Mouse (Mus musculus): ENCODE data around the gene Cbr3. TPM values are rescaled to one million over a fixed set of nuclear protein-coding genes. Genes with fewer than 3 reads are reported as not detected.
"Not testable (repeated sequence)": the region's sequence is repeated elsewhere in the genome, so short reads cannot be mapped to it uniquely, and the experiment has no call there.

Gene Cbr3
- 0.72 and 1.1 TPM in 2 replicates for polyA plus RNA-seq (2014; fragmentation: Nextera tagmentation; extraction: Ambion mirVana)

DNA sequence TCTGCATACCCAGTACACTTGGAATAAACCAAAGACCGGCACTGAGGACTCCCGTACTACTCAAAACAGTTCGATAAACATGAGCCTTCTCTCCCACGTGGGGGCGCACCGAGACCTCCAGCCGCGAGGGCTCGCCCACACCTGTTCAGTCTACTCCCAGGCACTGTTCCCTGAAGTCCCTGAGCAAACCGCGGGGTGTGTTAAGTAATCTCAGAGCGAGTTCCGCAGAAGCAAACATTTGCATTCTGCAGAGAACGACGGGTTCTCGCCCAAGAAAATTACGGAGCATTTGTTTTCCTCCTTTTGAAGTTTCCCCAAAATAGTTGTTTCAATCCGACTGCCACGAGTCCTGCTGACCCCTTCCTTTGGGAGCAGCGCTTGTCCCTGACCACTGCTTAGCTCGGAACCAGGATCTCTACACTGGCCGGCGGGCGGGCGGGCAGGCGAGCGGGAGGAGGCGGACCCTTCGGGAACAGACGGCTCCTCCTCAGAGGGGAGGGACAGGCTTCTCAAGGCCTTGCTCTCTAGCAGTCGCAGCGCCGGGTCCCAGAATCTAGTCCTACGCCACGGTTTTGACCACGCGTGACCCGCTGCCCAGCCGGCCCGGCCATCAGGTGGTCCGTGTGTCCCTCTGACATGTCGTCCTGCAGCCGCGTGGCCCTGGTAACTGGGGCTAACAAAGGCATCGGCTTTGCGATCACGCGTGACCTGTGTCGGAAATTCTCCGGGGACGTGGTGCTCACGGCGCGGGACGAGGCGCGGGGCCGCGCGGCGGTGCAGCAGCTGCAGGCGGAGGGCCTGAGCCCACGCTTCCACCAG is at the start of gene Cbr3:
Cbr3 (plus strand) TSS at position 527 of the 819 bp plus-strand sequence.
- H3K27ac ChIP-seq (ENCODE audit: low read depth, low read length) = no peak within 1 kb of the TSS
- H3K4me2 ChIP-seq = peak within 1 kb of the TSS; percentile 65
- peak within 1 kb of the TSS; percentile 37 for H3K4me3 ChIP-seq (ENCODE audit: low read depth, low read length)
- WGBS = under 1% methylated on average over 63 of the region's 63 CpGs
- H3K9ac ChIP-seq (ENCODE audit: low read length) = peak within 1 kb of the TSS; percentile 40
- H3K9me3 ChIP-seq (ENCODE audit: control insufficient read depth, low read length) = no peaks in the 10 kb centered on the region
- H3K36me3 ChIP-seq (ENCODE audit: control insufficient read depth, insufficient read depth, low read length) = no peaks in the 10 kb centered on the region
- peaks cover 11% of the 10 kb centered on the region for H3K4me1 ChIP-seq (ENCODE audit: control insufficient read depth, insufficient read depth, low read length)
- DNase-seq (ENCODE audit: low spot score, missing footprints) (peak; percentile 95), ATAC-seq (ENCODE audit: low FRiP score) (peak; percentile 74; the same call in 1 of the 2 replicates)
- H3K27me3 ChIP-seq (ENCODE audit: control insufficient read depth, insufficient read depth, low read length) = peaks cover 41% of the 10 kb centered on the region

DNA sequence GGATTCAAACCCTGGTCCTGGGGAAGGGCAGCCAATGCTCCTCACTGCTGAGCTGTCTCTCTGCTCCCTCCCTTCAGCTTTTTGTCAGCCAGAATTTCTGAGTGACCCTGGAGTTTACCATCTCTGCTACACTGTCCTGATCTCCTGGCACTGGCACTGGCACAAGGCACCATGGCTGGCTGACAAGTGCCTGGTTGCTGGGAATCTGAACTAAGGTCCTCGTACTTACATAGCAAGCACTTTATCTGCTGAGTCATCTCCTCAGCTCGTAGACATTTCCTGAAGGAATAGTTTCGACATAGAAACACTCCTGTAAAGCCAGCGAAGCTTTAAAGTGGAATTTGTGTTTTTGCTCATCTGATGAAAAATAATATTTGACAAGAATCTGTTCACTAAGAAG is 39.0 kb upstream of the Cbr3 start:
- H3K36me3 ChIP-seq (ENCODE audit: control insufficient read depth, insufficient read depth, low read length) = no peaks in the 10 kb centered on the region
- H3K4me2 ChIP-seq = no peak overlapping the region
- no peaks in the 10 kb centered on the region for H3K4me1 ChIP-seq (ENCODE audit: control insufficient read depth, insufficient read depth, low read length)
- DNase-seq (ENCODE audit: low spot score, missing footprints) (no peak), ATAC-seq (ENCODE audit: low FRiP score) (no peak)
- H3K27ac ChIP-seq (ENCODE audit: low read depth, low read length) = no peak overlapping the region
- H3K4me3 ChIP-seq (ENCODE audit: low read depth, low read length) = no peak overlapping the region
- 72% methylated on average over 4 of the region's 4 CpGs for WGBS
- H3K27me3 ChIP-seq (ENCODE audit: control insufficient read depth, insufficient read depth, low read length) = no peaks in the 10 kb centered on the region
- H3K9me3 ChIP-seq (ENCODE audit: control insufficient read depth, low read length) = no peaks in the 10 kb centered on the region
- H3K9ac ChIP-seq (ENCODE audit: low read length) = no peak overlapping the region

DNA sequence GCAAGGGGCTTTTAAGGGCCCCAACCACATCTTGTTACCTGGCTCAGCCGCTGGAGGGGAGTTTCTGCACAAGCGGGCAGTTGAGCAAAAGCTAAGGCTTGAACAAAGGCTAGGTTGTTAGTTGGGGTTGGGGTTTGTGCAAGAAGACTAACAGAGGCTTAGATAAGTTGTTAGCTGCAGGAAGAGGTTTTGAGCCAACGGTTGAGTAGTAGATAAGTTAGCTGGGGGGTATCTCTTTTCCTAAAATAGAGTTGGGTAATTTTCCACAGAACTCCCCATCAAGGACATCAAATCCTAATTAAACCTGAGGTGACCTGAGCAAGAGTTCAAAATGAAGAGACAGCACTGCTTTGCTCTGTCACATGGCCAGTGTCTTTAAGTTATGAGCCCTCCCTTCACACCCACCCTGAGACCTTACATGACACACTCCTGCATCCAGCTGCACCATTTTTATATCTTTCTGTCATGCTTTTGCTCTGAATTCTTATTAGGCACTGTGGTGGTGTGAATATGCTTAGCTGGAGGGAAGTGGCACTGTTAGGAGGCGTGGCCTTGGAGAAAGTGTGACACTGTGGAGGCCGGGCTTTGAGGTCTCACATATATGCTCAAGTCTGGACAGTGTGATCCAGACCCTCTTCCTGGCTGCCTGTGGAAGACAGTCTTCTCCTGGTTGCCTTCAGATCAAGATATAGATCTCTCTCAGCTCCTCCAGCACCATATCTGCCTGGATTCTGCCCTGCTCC is 34.4 kb upstream of the Cbr3 start:
- no peak for DNase-seq (ENCODE audit: low spot score, missing footprints)
- Histone ChIP-seq H3K4me2 (no peak overlapping the region), H3K36me3 (ENCODE audit: control insufficient read depth, insufficient read depth, low read length) (no peaks in the 10 kb centered on the region), H3K27ac (ENCODE audit: low read depth, low read length) (no peak overlapping the region), H3K4me1 (ENCODE audit: control insufficient read depth, insufficient read depth, low read length) (no peaks in the 10 kb centered on the region), H3K9me3 (ENCODE audit: control insufficient read depth, low read length) (no peaks in the 10 kb centered on the region), H3K4me3 (ENCODE audit: low read depth, low read length) (no peak overlapping the region), H3K27me3 (ENCODE audit: control insufficient read depth, insufficient read depth, low read length) (no peaks in the 10 kb centered on the region), H3K9ac (ENCODE audit: low read length) (no peak overlapping the region)
- WGBS = 83% methylated on average over 5 of the region's 5 CpGs
- ATAC-seq (ENCODE audit: low FRiP score) = no peak

DNA sequence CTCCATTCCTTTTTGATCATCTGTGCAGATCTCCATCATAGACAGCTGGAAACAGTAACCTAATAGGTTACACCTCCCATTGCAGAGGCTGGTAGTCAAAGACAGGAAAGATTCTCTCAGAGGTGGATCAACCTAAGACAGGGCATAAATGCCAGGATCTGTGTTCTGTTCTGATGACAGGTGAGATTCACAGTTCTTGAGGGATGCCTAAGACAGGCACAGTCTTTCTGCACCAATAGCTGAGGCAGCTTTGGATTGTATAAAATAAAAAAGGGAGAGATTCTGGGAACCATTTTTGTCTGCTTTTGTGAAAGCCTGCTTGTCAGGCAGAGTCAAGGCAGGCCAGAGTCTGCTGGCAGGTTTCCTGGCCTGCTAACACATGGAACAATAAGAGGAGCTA is 15.0 kb upstream of the Cbr3 start:
- no peak overlapping the region for H3K4me3 ChIP-seq (ENCODE audit: low read depth, low read length)
- H3K27ac ChIP-seq (ENCODE audit: low read depth, low read length) = no peak overlapping the region
- ATAC-seq (ENCODE audit: low FRiP score) = no peak

DNA sequence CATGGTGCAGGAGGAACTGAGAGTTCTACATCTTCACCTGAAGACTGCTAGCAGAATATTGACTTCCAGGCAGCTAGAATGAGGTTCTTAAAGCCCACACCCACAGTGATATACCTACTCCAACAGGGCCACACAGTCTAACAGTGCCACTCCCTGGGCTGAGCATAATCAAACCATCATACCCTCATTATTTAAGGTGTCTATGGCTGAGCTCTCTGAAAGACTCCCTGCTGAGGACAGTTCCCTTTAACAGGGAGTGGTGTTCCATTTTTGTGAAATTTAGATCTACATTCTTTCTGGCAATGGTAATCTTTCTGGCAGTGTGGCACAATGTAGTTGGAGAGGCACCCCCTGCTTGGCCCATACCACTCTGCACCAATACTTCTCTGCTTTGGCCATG is 13.5 kb upstream of the Cbr3 start:
- Histone ChIP-seq H3K4me3 (ENCODE audit: low read depth, low read length) (no peak overlapping the region), H3K36me3 (ENCODE audit: control insufficient read depth, insufficient read depth, low read length) (no peaks in the 10 kb centered on the region), H3K27me3 (ENCODE audit: control insufficient read depth, insufficient read depth, low read length) (no peaks in the 10 kb centered on the region), H3K9ac (ENCODE audit: low read length) (no peak overlapping the region), H3K4me2 (no peak overlapping the region), H3K4me1 (ENCODE audit: control insufficient read depth, insufficient read depth, low read length) (no peaks in the 10 kb centered on the region), H3K9me3 (ENCODE audit: control insufficient read depth, low read length) (peaks cover 6% of the 10 kb centered on the region; the same call in 1 of the 2 replicates), H3K27ac (ENCODE audit: low read depth, low read length) (no peak overlapping the region)
- ATAC-seq (ENCODE audit: low FRiP score) (no peak), DNase-seq (ENCODE audit: low spot score, missing footprints) (no peak)

More for the DNA sequence above, 15.0 kb upstream of the Cbr3 start:
- no peak overlapping the region for H3K4me2 ChIP-seq
- peak; percentile 59 for DNase-seq (ENCODE audit: low spot score, missing footprints)
- H3K9me3 ChIP-seq (ENCODE audit: control insufficient read depth, low read length) = peaks cover 6% of the 10 kb centered on the region; the same call in 1 of the 2 replicates
- H3K27me3 ChIP-seq (ENCODE audit: control insufficient read depth, insufficient read depth, low read length) = no peaks in the 10 kb centered on the region
- no peaks in the 10 kb centered on the region for H3K4me1 ChIP-seq (ENCODE audit: control insufficient read depth, insufficient read depth, low read length)
- no peak overlapping the region for H3K9ac ChIP-seq (ENCODE audit: low read length)
- no peaks in the 10 kb centered on the region for H3K36me3 ChIP-seq (ENCODE audit: control insufficient read depth, insufficient read depth, low read length)

DNA sequence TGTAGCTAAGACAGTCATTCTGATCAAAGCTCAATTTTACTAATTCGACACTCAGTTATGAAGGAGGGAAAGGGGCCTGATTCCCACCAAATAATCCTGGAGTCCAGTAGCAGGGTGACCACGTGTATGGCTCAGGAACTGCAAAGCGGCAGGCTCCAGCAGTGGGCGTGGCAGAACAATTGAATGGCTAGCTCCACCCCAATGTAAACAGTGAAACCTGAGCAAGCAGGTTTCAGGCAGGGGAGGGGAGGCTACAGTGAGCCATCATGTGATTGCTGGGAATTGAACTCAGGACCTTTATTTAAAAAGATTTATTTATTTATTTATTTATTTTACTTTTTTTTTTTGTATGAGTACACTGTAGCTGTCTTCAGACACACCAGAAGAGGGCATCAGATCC is 12.5 kb upstream of the Cbr3 start:
- not testable (repeated sequence) for ATAC-seq (ENCODE audit: low FRiP score); H3K4me2 ChIP-seq; H3K27me3 ChIP-seq (ENCODE audit: control insufficient read depth, insufficient read depth, low read length); H3K9me3 ChIP-seq (ENCODE audit: control insufficient read depth, low read length); H3K4me1 ChIP-seq (ENCODE audit: control insufficient read depth, insufficient read depth, low read length); H3K9ac ChIP-seq (ENCODE audit: low read length); DNase-seq (ENCODE audit: low spot score, missing footprints); H3K4me3 ChIP-seq (ENCODE audit: low read depth, low read length); H3K36me3 ChIP-seq (ENCODE audit: control insufficient read depth, insufficient read depth, low read length); H3K27ac ChIP-seq (ENCODE audit: low read depth, low read length)
- 42% methylated on average over 4 of the region's 4 CpGs for WGBS

DNA sequence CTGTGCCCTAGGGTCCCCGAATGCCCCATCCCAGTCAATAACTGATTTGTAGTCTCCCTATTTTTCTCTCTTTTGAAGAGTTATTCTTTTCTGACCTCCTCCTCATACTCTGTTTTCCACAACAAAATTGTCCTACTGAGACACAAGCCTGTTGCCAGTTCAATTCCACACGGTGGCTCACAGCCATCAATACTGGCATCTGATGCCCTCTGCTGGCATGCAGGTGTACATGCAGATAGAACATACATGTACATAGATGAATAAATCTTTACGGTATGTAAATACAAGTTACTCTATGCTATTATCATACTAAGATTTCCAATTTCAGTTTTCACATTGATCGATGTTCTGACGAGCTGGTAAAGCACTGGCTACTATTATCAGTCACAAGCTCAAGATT is 12.0 kb upstream of the Cbr3 start:
- 88% methylated on average over 5 of the region's 5 CpGs for WGBS
- ATAC-seq (ENCODE audit: low FRiP score) (no peak), DNase-seq (ENCODE audit: low spot score, missing footprints) (no peak)
- no peak overlapping the region for H3K9ac ChIP-seq (ENCODE audit: low read length)
- H3K4me2 ChIP-seq = no peak overlapping the region
- no peaks in the 10 kb centered on the region for H3K36me3 ChIP-seq (ENCODE audit: control insufficient read depth, insufficient read depth, low read length)
- no peak overlapping the region for H3K27ac ChIP-seq (ENCODE audit: low read depth, low read length)
- H3K27me3 ChIP-seq (ENCODE audit: control insufficient read depth, insufficient read depth, low read length) = no peaks in the 10 kb centered on the region
- no peaks in the 10 kb centered on the region for H3K4me1 ChIP-seq (ENCODE audit: control insufficient read depth, insufficient read depth, low read length)
- no peak overlapping the region for H3K4me3 ChIP-seq (ENCODE audit: low read depth, low read length)
- H3K9me3 ChIP-seq (ENCODE audit: control insufficient read depth, low read length) = peaks cover 6% of the 10 kb centered on the region; the same call in 1 of the 2 replicates

DNA sequence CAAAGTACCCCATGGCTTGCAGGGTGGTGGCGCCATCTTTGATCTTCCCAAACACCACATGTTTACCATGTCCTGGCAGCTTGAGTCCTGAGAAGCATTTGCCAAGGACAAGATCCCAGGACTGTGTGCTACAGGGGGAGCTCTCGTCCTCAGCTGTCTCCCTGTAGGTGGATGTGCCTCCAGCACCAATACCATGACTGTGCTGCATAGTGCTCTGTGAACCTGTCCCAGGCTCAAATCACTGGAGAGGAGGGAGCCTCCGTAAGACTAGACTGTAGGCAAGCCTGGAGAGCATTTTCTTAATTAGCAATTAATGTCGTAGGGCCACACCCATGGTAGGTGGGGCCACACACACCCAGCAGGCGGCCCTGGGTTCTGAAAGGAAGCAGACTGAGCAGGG is 6.6 kb upstream of the Cbr3 start:
- Histone ChIP-seq H3K27me3 (ENCODE audit: control insufficient read depth, insufficient read depth, low read length) (no peaks in the 10 kb centered on the region; the same call in 1 of the 2 replicates), H3K4me3 (ENCODE audit: low read depth, low read length) (no peak overlapping the region), H3K27ac (ENCODE audit: low read depth, low read length) (no peak overlapping the region), H3K9ac (ENCODE audit: low read length) (no peak overlapping the region), H3K9me3 (ENCODE audit: control insufficient read depth, low read length) (no peaks in the 10 kb centered on the region), H3K36me3 (ENCODE audit: control insufficient read depth, insufficient read depth, low read length) (no peaks in the 10 kb centered on the region), H3K4me1 (ENCODE audit: control insufficient read depth, insufficient read depth, low read length) (no peaks in the 10 kb centered on the region), H3K4me2 (no peak overlapping the region)
- DNase-seq (ENCODE audit: low spot score, missing footprints) (no peak), ATAC-seq (ENCODE audit: low FRiP score) (no peak)
- WGBS = 81% methylated on average over 5 of the region's 5 CpGs

DNA sequence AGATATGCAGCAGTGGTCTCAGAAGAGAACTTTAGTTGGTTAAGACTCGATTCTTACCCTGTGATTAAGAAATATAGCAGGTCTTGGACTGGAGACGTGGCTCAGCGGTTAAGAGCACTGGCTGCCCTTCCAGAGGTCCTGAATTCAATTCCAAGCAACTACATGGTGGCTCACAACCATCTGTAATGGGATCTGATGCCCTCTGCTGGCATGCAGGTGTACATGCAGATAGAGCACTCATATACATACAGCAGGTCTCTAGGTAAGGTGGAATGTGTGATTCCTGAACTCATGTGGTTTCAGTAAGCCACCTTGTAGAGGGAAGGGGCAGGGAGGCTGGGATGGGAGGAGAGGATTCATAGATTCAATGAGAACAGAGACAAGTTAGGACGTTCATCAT is 4.8 kb upstream of the Cbr3 start:
- Histone ChIP-seq H3K36me3 (ENCODE audit: control insufficient read depth, insufficient read depth, low read length) (no peaks in the 10 kb centered on the region), H3K9me3 (ENCODE audit: control insufficient read depth, low read length) (no peaks in the 10 kb centered on the region), H3K9ac (ENCODE audit: low read length) (no peak overlapping the region), H3K4me3 (ENCODE audit: low read depth, low read length) (no peak overlapping the region), H3K27me3 (ENCODE audit: control insufficient read depth, insufficient read depth, low read length) (peaks cover 18% of the 10 kb centered on the region), H3K4me2 (no peak overlapping the region), H3K27ac (ENCODE audit: low read depth, low read length) (no peak overlapping the region), H3K4me1 (ENCODE audit: control insufficient read depth, insufficient read depth, low read length) (peaks cover 4% of the 10 kb centered on the region; the same call in 1 of the 2 replicates)
- no peak for DNase-seq (ENCODE audit: low spot score, missing footprints)
- ATAC-seq (ENCODE audit: low FRiP score) = no peak
- 84% methylated on average over 4 of the region's 4 CpGs for WGBS

All from midbrain, embryonic 11.5 days (tissue).